In genomic region chr5:64747461-64747860, GRCm38 (mm10) we compare ENCODE assay signal across 14 mouse cellular contexts.
"Had no signal": no experiment of that assay in that cellular context is flagged by ENCODE, and none has a peak within 500 bp of the region (broad histone marks: within the 10 kb centered on the region; RNA-seq: fewer than 3 reads in every experiment).

No protein-coding gene starts in this region.

- DNase-seq: kidney, adult 8-10 months; liver, embryonic 13.5 days; lung, adult 2 months; lung, postnatal 14 days; retina, postnatal 1 day; right cerebral cortex, postnatal 25 days; spleen, adult 18-20 months; thymus, postnatal 25 days had no signal

- H3K27ac ChIP-seq: liver, embryonic 13.5 days; midbrain, embryonic 13.5 days; neural tube, embryonic 13.5 days; stomach, embryonic 15.5 days had no signal

- H3K4me1 ChIP-seq: stomach, embryonic 15.5 days had no signal

- H3K4me2 ChIP-seq: liver, embryonic 13.5 days; midbrain, embryonic 13.5 days; neural tube, embryonic 13.5 days; stomach, embryonic 15.5 days had no signal

- ATAC-seq: intestine, postnatal 0 days; midbrain, embryonic 13.5 days; midbrain, embryonic 16.5 days had no signal

- H3K9ac ChIP-seq: liver, embryonic 13.5 days; midbrain, embryonic 13.5 days; neural tube, embryonic 13.5 days; stomach, embryonic 15.5 days had no signal

- H3K9me3 ChIP-seq: liver, embryonic 13.5 days; midbrain, embryonic 13.5 days; neural tube, embryonic 13.5 days; stomach, embryonic 15.5 days had no signal

- H3K36me3 ChIP-seq: liver, embryonic 13.5 days; midbrain, embryonic 13.5 days; neural tube, embryonic 13.5 days; stomach, embryonic 15.5 days had no signal

- H3K4me3 ChIP-seq: liver, embryonic 13.5 days; midbrain, embryonic 13.5 days; myocyte; neural tube, embryonic 13.5 days; stomach, embryonic 15.5 days had no signal

- H3K27me3 ChIP-seq: liver, embryonic 13.5 days; midbrain, embryonic 13.5 days; neural tube, embryonic 13.5 days; stomach, embryonic 15.5 days had no signal
